Mouse (Mus musculus) spleen, adult 2 months (tissue): ENCODE measurements around the gene Tmem209.

ENCODE experiments used
- CTCF ChIP-seq: fragments of 200-500 bp; IDR thresholded peaks from 2 replicates; pipeline ENCODE4 v1.5.1; 2011; ENCODE audit warnings: mild to moderate bottlenecking, inconsistent platforms; ENCODE audit not compliant: insufficient read depth, insufficient read length, insufficient replicate concordance; ENCODE audit errors: extremely low read depth
- POLR2A ChIP-seq: fragments of 200-500 bp; IDR thresholded peaks from 2 replicates; pipeline ENCODE4 v1.6.1; 2011; ENCODE audit warnings: low read depth, low read length, inconsistent platforms

- no peak for TF ChIP-seq POLR2A
- TF ChIP-seq CTCF, result no peak
Observed at GRCm38 (mm10) chr6:30514242-30514641, 4.7 kb upstream of the Tmem209 start.
